Mouse (Mus musculus): ENCODE measurements at regions not wholly inside any gene's neighbourhood (a gene's known extent, or its start where the extent isn't known, plus 50 kb on each side); places are given as distances from the start of the nearest gene placed in this dataset.

DNA sequence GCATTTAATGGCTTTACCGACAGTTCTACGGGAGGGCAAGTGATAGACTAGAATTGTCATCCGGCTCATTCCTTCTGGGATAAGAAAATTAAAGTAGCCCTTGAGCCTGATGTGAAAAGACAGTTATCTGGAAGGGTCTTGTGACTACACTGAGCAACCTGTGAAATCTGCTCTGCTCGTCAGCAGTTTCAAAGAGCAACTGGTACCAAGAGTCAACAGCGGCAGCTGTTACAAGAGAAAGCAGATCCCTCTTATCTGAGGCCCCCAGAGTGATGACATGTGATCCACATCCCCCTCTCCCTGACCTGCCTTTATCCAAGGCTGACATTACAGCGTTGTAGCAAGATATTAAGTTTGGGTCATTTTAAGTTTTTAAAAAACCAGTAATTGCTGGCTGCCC, 52.6 kb upstream of the Unc13c start:
- no peak for DNase-seq (ENCODE audit: low spot score in 2 of 2)

DNA sequence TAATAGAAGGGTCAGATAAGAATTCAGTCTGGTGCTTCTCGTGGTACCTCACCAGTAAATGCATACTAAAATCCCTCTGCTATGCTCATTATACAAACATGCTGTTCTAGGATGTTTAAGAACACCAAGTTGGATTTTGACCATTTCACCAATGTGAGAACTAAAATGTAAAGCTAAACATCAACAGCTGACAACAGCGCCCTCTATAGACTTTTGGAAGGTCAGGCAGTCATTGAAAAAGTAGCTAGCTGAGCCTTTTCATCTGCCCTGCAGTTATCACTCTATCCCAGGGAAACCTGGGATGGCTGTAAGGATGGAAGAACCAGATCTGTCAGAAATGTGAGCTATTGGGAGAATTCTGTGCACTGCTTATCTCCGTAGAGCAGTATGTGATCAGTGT, 55.2 kb upstream of the Unc13c start:
- no peak for DNase-seq (ENCODE audit: low spot score in 2 of 2)

DNA sequence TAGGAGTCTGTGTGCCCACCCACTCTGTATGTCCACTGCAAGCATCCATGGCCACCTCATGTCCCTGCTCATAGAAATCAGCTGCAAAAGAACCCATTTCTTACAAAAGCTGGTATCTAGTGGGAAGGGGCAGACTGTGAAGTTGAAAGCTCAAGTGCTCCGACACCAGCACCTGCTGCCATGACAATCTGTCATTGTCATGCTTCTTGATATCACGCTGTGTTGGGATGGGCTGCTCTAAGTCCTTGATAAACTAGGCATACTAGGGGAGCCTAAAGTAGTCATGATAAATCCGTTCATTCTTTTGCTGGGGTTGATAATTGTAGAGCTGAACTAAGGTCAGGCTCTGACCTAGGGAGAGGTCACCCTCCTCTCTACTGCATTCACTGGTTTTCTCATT, 57.4 kb upstream of the Unc13c start:
- DNase-seq (ENCODE audit: low spot score in 2 of 2): no peak

DNA sequence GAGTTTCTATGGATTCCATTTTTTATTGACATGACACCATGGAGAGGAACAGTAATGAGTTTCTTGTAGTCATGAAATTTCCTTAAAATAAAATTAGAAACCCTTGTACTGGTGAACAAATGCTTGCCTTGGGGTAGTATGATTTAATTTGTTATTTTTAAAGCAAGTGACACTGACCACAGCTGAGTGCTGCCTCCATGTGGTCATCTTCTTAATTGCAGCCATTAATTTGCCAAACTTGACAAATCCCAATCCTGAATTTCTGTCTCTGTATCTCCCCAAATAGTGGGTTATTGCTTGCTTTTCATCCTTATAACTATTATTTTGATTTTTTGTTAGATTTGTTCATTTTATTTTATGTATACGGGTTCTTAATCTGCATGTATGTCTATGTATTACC, 59.7 kb upstream of the Unc13c start:
- DNase-seq (ENCODE audit: low spot score in 2 of 2): no peak

DNA sequence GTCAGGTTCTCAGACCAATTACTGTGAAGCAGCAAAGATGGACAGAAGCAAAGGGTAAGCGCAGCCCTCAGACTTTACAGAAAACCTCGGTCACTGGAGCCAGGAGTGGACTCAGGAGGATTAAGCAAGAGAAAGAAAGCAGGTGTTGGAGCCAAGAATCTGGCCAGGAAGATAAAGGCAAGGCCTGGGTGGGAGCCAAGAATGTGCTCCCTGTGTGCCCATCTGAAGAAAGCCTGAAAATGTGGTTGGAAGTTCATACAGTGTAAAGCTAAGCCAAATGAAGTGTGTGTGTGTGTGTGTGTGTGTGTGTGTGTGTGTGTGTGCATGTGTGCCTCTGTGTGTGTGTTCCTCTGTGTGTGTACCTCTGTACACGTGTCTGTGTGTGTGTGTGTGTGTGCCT, 64.2 kb upstream of the Wdr72 start:
- DNase-seq (ENCODE audit: low spot score in 2 of 2): peak in 1 of 2 experiments; percentile 11

DNA sequence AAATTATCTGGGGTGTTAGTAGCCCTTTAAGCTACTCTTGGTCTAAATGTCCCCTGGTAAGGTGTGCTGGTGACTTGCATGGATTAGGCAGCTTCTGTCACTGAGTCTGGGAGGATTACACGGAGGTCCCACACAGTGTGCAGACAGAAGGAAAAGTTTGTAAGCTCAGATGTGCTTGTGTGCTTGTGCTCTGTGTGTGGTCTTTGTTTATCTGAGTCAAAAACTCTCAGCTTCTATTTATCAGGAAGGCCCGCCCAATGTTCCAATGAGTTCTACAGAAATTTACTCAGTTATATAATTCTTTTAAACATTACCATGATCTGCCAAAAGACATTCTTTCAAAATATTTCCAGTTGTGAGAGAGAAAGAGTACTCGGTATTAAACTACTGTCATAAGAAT, 60.4 kb upstream of the Wdr72 start:
- no peak for DNase-seq (ENCODE audit: low spot score in 2 of 2)

DNA sequence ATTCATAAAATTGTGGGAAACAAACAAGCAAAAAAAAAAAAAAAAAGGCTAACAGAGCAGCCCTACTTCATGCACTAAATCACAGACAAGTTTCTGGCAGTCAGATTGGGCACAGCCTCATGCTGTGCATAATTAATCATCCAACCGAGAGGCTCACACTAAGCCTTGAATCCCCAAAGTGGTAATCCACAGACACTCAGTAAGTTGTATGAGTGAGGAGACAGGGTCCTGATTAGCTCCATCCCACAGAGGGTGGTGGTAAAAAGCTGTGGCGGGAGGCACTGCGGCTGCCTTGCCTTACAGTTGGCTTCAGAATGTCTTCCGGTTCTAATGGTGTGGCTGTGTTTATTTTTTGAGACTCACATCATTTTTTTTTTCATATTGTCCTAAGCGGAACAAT, 53.4 kb upstream of the Wdr72 start:
- DNase-seq (ENCODE audit: low spot score in 2 of 2): no peak

DNA sequence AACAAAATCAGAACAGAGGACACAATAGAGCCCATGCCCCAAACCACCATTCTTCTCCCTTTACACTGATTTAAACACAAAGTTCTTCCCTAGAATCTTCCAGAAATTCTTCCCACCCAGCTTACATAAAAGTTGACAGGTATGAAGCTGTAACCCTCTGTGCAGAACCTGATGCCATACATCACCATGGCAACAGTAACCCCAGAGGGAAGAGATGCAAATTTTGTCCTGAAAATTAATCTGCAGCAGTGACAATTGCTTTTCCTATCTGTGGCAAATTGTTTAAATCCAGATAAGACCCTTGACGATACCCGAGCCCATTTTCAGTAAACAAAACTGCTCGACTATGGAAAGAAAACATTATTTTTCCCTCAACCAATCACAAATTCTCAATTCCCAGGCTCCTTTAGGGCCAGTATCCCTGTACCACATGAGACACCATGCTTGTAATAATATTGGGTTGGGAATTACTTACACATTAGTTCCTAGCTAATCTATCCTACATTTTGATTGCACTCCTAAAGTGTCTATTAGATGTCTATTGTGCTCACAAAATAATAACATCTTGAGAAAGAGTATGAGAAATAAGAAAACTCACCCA, 52.6 kb upstream of the Wdr72 start:
- DNase-seq (ENCODE audit: low spot score in 2 of 2): no peak

DNA sequence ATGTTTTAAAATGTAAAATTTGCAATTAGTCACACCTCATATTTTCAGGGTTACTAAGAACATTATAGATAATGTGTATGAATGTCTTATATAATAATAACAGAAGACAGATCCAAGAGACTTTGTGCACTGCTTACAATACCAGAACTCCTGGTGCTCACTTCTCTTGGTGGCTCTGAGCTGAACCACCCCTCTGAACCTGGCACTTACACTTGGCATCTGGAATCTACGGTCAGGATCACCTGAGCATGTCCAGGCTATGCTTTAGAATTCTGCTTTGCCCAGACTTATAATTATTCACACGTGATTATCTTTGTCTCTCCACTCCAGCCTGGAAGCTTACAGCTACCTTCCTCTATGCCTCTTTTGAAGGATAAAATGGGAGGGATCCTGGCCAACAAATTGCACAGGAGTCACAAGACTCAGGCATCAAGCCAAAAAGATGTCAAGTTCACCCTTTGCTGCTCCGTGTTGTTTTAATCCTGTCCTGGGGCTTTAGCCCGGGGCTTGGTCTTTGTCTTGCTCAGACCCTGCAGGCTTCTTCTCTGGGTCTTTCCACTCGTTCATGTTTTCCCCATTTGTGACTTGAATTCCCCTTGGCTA, 51.8 kb upstream of the Wdr72 start:
- DNase-seq (ENCODE audit: low spot score in 2 of 2): no peak
